Mouse (Mus musculus) bone marrow, adult 2 months (tissue): ENCODE data around the gene Sass6. TPM values are rescaled to one million over a fixed set of nuclear protein-coding genes. Genes with fewer than 3 reads are reported as not detected.

ENCODE experiments used
- H3K27ac ChIP-seq: fragments of 200-500 bp; 2 replicates; pipeline ENCODE4 v1.5.1; 2012; ENCODE audit warnings: low read depth, mild to moderate bottlenecking, control low read depth, inconsistent platforms, low read length; ENCODE audit not compliant: control insufficient read depth, poor library complexity, insufficient read depth
- H3K4me1 ChIP-seq: fragments of 200-500 bp; 2 replicates; pipeline ENCODE4 v1.6.1; 2011; ENCODE audit warnings: low read length; ENCODE audit not compliant: control insufficient read depth, insufficient read depth
- H3K4me3 ChIP-seq: fragments of 200-500 bp; replicated peaks from 2 replicates; pipeline ENCODE3; 2011; ENCODE audit warnings: mild to moderate bottlenecking, low read depth, low read length, control low read depth; ENCODE audit not compliant: control insufficient read depth
- CTCF ChIP-seq: fragments of 200-500 bp; IDR thresholded peaks from 2 replicates; pipeline ENCODE4 v1.5.1; 2011; ENCODE audit warnings: low read length, control low read depth; ENCODE audit not compliant: control insufficient read depth, insufficient read depth
- POLR2A ChIP-seq: fragments of 200-500 bp; IDR thresholded peaks from 2 replicates; pipeline ENCODE4 v1.6.1; 2011; ENCODE audit warnings: low read depth, mild to moderate bottlenecking, control low read depth, low read length, borderline replicate concordance; ENCODE audit not compliant: control insufficient read depth
- WGBS: fragments of 180-500 bp; shearing (Covaris S2); methylation state at CpG from one replicate; pipeline ENCODE4 v1.1.7; 2018; 5-methylcytosine and 5-hydroxymethylcytosine counted together
- polyA plus RNA-seq: library from polyadenylated mRNA; stranded (reverse); fragments of >200 nt; gene quantifications from 2 replicates; pipeline ENCODE4 v1.2.4, GENCODE M21; 2011; ENCODE audit warnings: low replicate concordance; ENCODE audit not compliant: missing spikeins, insufficient read depth, insufficient read length

The Sass6 gene
- polyA plus RNA-seq, 1 experiment: 17.9 TPM

GRCm38 (mm10) chr3:116582201-116582600, 12.6 kb upstream of the Sass6 start:
- H3K27ac ChIP-seq: no peak overlapping the region
- H3K4me3 ChIP-seq: no peak overlapping the region
- no peaks in the 10 kb centered on the region; the same call in 1 of the 2 replicates for H3K4me1 ChIP-seq
- TF ChIP-seq CTCF: no peak
- TF ChIP-seq POLR2A: no peak
- WGBS: 90% methylated on average over 9 of the region's 9 CpGs

- WGBS: 1% methylated on average over 22 of the region's 22 CpGs
- peak overlapping the region; percentile 78 for H3K27ac ChIP-seq
Observed at GRCm38 (mm10) chr3:116594076-116594727, 580 bp upstream of the Sass6 start.

GRCm38 (mm10) chr3:116595603-116595991, 815 bp downstream of the Sass6 start:
- Histone ChIP-seq H3K4me3 (peak overlapping the region; percentile 90), H3K4me1 (no peaks in the 10 kb centered on the region), H3K27ac (peak overlapping the region; percentile 69)
- WGBS: 6% methylated on average over 10 of the region's 10 CpGs
- no peak for TF ChIP-seq CTCF
- TF ChIP-seq POLR2A: no peak

More at GRCm38 (mm10) chr3:116594076-116594727, 580 bp upstream of the Sass6 start:
- peak overlapping the region; percentile 90 for H3K4me3 ChIP-seq
- H3K4me1 ChIP-seq: no peaks in the 10 kb centered on the region
- TF ChIP-seq CTCF (no peak), POLR2A (no peak)

GRCm38 (mm10) chr3:116599705-116600104, 4.9 kb downstream of the Sass6 start:
- H3K4me3 ChIP-seq: no peak overlapping the region
- 84% methylated on average over 2 of the region's 2 CpGs for WGBS
- no peak overlapping the region for H3K27ac ChIP-seq
- no peaks in the 10 kb centered on the region for H3K4me1 ChIP-seq
- no peak for TF ChIP-seq CTCF
- no peak for TF ChIP-seq POLR2A

GRCm38 (mm10) chr3:116601005-116601404, 6.2 kb downstream of the Sass6 start:
- Histone ChIP-seq H3K4me1 (no peaks in the 10 kb centered on the region), H3K27ac (no peak overlapping the region), H3K4me3 (no peak overlapping the region)
- WGBS: 24% methylated on average over 5 of the region's 5 CpGs
- TF ChIP-seq POLR2A (no peak), CTCF (no peak)

GRCm38 (mm10) chr3:116601781-116602180, 7.0 kb downstream of the Sass6 start:
- Histone ChIP-seq H3K4me1 (no peaks in the 10 kb centered on the region), H3K4me3 (no peak overlapping the region), H3K27ac (no peak overlapping the region)
- TF ChIP-seq POLR2A (no peak), CTCF (no peak)
- 82% methylated on average over 5 of the region's 5 CpGs for WGBS

- Histone ChIP-seq H3K27ac (no peak overlapping the region), H3K4me1 (no peaks in the 10 kb centered on the region), H3K4me3 (no peak overlapping the region)
- WGBS: 86% methylated on average over 9 of the region's 9 CpGs
- TF ChIP-seq POLR2A (no peak), CTCF (no peak)
Observed at GRCm38 (mm10) chr3:116604570-116604969, 9.8 kb downstream of the Sass6 start.

- H3K4me3 ChIP-seq: no peak within 1 kb of the TSS
- 85% methylated on average over 10 of the region's 10 CpGs for WGBS
- H3K27ac ChIP-seq: no peak within 1 kb of the TSS
- H3K4me1 ChIP-seq: no peaks in the 10 kb centered on the region
- TF ChIP-seq POLR2A (no peak), CTCF (no peak)
Observed at GRCm38 (mm10) chr3:116614295-116614892, 19.6 kb downstream of the Sass6 start, which contains the start of gene Trmt13. Trmt13 (minus strand) TSS chr3:116614587.
